Mouse (Mus musculus) gastrocnemius, adult 2 months (tissue): Measurements from ENCODE around the gene Arhgef1. TPM values are rescaled to one million over a fixed set of nuclear protein-coding genes. Genes with fewer than 3 reads are reported as not detected.
A peak's percentile ranks its signal among the peaks of the same experiment; 100 is the strongest.

ENCODE experiments used
- DNase-seq: peaks from one replicate; pipeline ENCODE4 v3.0.0; 2022
- H3K27ac ChIP-seq: fragments of 200-600 bp; 2 replicates; pipeline ENCODE4 v1.8.1; 2022; ENCODE audit warnings: mild to moderate bottlenecking
- H3K4me3 ChIP-seq: fragments of 200-600 bp; 2 replicates; pipeline ENCODE4 v1.8.1; 2022; ENCODE audit warnings: mild to moderate bottlenecking, moderate library complexity
- CTCF ChIP-seq: fragments of 200-600 bp; IDR thresholded peaks from 2 replicates; pipeline ENCODE4 v1.8.1; 2022; ENCODE audit warnings: antibody characterized with exemption, mild to moderate bottlenecking, moderate library complexity
- intact Hi-C: fragments of 180-260 bp; cut with DNase I; formaldehyde crosslinking; loops from one replicate; pipeline ENCODE4 v1.15.1; 2025
- long read RNA-seq, 2 experiments: library from polyadenylated mRNA; stranded (forward); transcript quantifications; one replicate each; pipeline ENCODE4 v2.0.0; 2021
- total RNA-seq, 2 experiments: library from RNA; stranded (reverse); gene quantifications; 2 replicates each; pipeline ENCODE4 v1.2.3; 2021

The Arhgef1 gene
- 10 to 100 TPM; 28.4 to 29.3 TPM for total RNA-seq
- long read RNA-seq, experiment 1, transcript Arhgef1-201 (29 exons, 3,212 nt) = major isoform, 11 of 69 reads
- long read RNA-seq, experiment 1, transcript Arhgef1-204 (30 exons, 3,508 nt) = minor isoform, 10 of 69 reads
- long read RNA-seq, experiment 1, partial matches to known transcripts = 16 of 69 reads
- long read RNA-seq, experiment 1, other reads (novel, unspliced or antisense) = 28 of 69 reads
- long read RNA-seq, experiment 2, transcript Arhgef1-204 (30 exons, 3,508 nt) = major isoform, 13 of 63 reads
- long read RNA-seq, experiment 2, partial matches to known transcripts = 6 of 63 reads
- long read RNA-seq, experiment 2, other reads (novel, unspliced or antisense) = 40 of 63 reads

DNA sequence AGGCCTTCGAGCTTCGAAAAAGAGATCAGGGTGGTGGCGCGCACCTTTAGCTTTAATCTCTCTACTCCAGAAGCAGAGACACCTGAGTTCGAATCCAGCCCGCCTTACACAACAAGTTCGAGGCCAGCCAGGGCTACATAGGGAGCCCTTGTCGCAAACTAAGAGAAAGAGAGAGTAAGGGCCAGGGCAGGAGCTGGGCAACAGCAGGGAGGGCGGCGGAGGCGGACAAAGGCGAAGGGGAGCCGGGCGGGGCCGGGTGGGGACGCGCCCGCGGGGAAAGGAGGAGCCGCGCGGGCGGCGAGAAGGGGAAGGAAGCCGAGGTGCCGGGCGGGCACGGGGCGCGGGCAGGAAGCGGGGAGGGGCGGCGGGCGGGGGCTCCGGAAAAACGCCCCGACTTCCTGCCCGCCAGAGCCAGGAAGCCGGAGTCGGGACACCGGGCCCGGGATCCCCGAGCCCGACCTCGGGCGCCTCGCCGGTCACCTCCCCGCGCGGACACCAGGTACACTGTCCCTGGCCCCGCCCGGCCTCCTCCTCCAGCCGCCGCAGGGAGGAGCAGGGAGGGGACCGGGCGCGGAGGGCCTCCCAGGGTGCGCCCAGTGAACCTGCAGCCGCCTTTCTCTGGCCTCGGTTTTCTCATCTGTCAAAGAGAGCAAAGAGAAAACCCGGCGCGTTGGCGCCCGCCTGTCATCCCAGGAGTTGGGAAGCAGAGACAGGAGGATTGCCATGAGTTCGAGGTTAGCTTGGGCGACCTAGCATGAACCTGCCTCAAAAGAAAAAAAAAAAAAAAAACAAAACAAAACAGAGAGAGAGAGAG is at the start of gene Arhgef1:
Gene Arhgef1, plus strand, starts transcription at position 283 of the 814 bp plus-strand sequence.
- no peak for TF ChIP-seq CTCF
- intact Hi-C loops = loop anchor here (5.0 kb wide), 1 partner anchor 174 kb away; no protein-coding TSS in a partner anchor
- Histone ChIP-seq H3K27ac (peak within 1 kb of the TSS; percentile 92), H3K4me3 (peak within 1 kb of the TSS; percentile 93)
- peak; percentile 84 for DNase-seq

DNA sequence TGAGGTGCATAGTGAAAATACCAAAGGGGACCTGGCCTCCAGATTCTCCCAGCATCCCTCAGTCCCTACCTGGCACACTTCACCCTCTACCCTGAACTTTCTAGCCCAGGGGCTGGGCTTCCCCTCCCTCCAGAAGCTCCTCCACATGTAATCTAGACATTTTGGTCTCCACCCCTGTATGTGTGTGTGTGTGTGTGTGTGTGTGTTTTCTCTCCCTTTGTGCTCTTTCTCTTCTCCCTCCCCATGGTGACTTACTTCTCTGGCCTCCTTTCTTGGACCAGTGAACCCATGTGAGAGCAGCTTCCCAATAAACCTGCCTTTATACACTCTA is 49.5 kb upstream of the Arhgef1 start:
- DNase-seq = no peak
- no peak for TF ChIP-seq CTCF
- intact Hi-C loops = no loop called here
- no peak overlapping the region for H3K4me3 ChIP-seq
- H3K27ac ChIP-seq = no peak overlapping the region

GRCm38 (mm10) chr7:24853695-24854094 is 49.0 kb upstream of the Arhgef1 start:
- intact Hi-C loops = no loop called here
- Histone ChIP-seq H3K4me3 (no peak overlapping the region), H3K27ac (no peak overlapping the region)
- DNase-seq = no peak
- TF ChIP-seq CTCF = no peak

GRCm38 (mm10) chr7:24856460-24857120 is 46.1 kb upstream of the Arhgef1 start:
- intact Hi-C loops = no loop called here
- no peak for DNase-seq
- no peak for TF ChIP-seq CTCF

DNA sequence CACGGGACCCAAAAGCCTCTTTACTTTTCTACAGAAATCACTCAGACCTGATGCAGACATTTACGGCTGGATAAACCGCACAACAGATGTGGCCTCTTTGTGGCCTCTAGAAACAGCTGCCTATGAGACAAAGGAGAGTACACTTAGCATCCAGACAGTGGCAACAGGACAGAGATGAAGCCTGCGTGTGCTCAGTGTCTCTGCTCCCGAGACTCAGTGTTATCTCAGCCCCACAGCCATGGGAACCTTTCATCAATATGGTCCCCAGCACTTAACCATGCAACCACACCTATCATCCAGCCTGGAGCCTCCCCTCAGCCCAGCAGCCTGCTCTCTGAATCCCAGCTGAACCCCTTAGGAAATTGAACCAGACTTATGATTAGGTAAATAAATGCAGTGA is 43.5 kb upstream of the Arhgef1 start:
- no peak for TF ChIP-seq CTCF
- intact Hi-C loops = no loop called here
- Histone ChIP-seq H3K27ac (no peak overlapping the region), H3K4me3 (no peak overlapping the region)
- no peak for DNase-seq

More at GRCm38 (mm10) chr7:24856460-24857120, 46.1 kb upstream of the Arhgef1 start:
- Histone ChIP-seq H3K4me3 (no peak overlapping the region), H3K27ac (no peak overlapping the region)

DNA sequence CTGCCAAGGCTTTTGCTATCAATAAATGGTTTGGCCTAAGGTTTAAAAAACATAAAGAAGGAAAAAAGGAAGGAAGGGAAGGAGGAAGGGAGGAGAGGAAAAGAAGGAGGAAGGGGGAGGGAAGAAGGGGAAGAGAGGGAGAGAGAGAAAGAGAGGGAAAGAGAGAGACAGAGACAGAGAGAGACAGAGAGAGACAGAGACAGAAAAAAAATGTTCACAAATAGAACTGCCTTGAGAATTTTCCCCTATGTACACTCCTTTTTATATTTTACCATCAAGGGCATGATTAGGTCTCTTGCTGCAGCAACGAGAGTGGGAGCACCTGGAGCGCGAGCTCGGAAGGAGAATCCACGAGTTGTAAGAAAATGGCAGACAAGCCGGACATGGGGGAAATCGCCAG is 40.8 kb upstream of the Arhgef1 start, which contains the start of gene Gm9844:
Gene Gm9844, plus strand, starts transcription at position 301 of the 400 bp plus-strand sequence.
- no peak for TF ChIP-seq CTCF
- Histone ChIP-seq H3K4me3 (no peak within 1 kb of the TSS), H3K27ac (no peak within 1 kb of the TSS)
- intact Hi-C loops = no loop called here
- no peak for DNase-seq

DNA sequence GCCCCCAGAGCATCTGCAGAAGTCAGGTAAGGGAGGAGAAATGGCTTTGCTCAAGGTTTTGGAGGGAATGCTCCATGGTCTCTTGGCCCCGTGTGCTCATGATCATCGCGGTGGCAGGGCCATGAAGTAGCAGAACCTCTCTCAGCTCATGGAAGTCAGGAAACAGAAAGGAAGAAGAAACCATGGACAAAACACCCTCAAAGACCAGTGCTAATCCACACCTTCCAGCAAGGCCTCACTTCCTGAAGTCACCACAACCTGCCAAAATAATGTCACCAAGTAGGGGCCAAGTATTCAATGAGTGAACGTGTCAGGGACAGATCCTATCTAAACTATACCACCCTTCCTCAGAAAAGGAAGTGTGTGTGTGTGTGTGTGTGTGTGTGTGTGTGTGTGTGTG is 39.9 kb upstream of the Arhgef1 start:
- Histone ChIP-seq H3K27ac (no peak overlapping the region), H3K4me3 (no peak overlapping the region)
- DNase-seq = no peak
- intact Hi-C loops = no loop called here
- no peak for TF ChIP-seq CTCF

- no peak for TF ChIP-seq CTCF
- H3K4me3 ChIP-seq = no peak overlapping the region
- no peak overlapping the region for H3K27ac ChIP-seq
- DNase-seq = no peak
- intact Hi-C loops = no loop called here
Measured at GRCm38 (mm10) chr7:24864156-24864555, 38.6 kb upstream of the Arhgef1 start.

GRCm38 (mm10) chr7:24869080-24869479 is 33.6 kb upstream of the Arhgef1 start:
- TF ChIP-seq CTCF = no peak
- no peak overlapping the region for H3K27ac ChIP-seq
- H3K4me3 ChIP-seq = no peak overlapping the region
- intact Hi-C loops = no loop called here
- DNase-seq = no peak

- TF ChIP-seq CTCF = no peak
- no peak for DNase-seq
- intact Hi-C loops = no loop called here
Measured at GRCm38 (mm10) chr7:24869532-24870165, 33.1 kb upstream of the Arhgef1 start, which contains the start of the genes Lypd4 and Dmrtc2. Gene Lypd4 (minus strand): TSS chr7:24869941. Gene Dmrtc2 (plus strand): TSS chr7:24870057.

DNA sequence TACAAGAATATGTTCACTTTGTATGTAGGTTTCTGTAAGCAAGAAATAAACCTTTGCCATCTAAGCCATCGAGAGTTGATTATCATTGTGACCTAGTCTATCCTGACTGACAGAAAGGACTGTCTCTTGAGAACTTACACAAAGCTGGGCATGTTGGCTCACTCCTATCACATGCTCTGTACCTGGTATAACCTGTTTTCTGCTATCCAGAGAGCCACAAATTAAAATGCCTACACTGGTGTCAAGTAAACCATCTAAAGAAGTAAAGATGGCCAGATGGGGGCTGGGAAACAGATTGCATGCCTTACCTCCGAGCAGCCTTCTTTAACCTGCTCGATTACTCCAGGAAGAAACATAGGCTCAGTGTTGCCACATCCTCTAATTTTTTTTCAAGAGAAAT is 25.1 kb upstream of the Arhgef1 start:
- H3K27ac ChIP-seq = no peak overlapping the region
- no peak for DNase-seq
- H3K4me3 ChIP-seq = no peak overlapping the region
- intact Hi-C loops = no loop called here
- no peak for TF ChIP-seq CTCF

More at GRCm38 (mm10) chr7:24869532-24870165, 33.1 kb upstream of the Arhgef1 start, which contains the start of the genes Lypd4 and Dmrtc2:
- no peak within 1 kb of the TSS for H3K4me3 ChIP-seq
- H3K27ac ChIP-seq = no peak within 1 kb of the TSS

- no peak for DNase-seq
- H3K27ac ChIP-seq = no peak overlapping the region
- intact Hi-C loops = loop anchor here (10.0 kb wide), 1 partner anchor 765 kb away; the partner anchor contains the start of gene Zfp112
- TF ChIP-seq CTCF = no peak
- H3K4me3 ChIP-seq = no peak overlapping the region
Measured at GRCm38 (mm10) chr7:24879620-24880019, 23.1 kb upstream of the Arhgef1 start.
